Mouse (Mus musculus) liver (tissue): Measurements from ENCODE around the gene Slc26a11.

ENCODE experiments used
- DNase-seq: peaks from one replicate; pipeline ENCODE4 v3.0.0-alpha.2; 2020; ENCODE audit warnings: mixed read lengths

Gene Slc26a11

DNA sequence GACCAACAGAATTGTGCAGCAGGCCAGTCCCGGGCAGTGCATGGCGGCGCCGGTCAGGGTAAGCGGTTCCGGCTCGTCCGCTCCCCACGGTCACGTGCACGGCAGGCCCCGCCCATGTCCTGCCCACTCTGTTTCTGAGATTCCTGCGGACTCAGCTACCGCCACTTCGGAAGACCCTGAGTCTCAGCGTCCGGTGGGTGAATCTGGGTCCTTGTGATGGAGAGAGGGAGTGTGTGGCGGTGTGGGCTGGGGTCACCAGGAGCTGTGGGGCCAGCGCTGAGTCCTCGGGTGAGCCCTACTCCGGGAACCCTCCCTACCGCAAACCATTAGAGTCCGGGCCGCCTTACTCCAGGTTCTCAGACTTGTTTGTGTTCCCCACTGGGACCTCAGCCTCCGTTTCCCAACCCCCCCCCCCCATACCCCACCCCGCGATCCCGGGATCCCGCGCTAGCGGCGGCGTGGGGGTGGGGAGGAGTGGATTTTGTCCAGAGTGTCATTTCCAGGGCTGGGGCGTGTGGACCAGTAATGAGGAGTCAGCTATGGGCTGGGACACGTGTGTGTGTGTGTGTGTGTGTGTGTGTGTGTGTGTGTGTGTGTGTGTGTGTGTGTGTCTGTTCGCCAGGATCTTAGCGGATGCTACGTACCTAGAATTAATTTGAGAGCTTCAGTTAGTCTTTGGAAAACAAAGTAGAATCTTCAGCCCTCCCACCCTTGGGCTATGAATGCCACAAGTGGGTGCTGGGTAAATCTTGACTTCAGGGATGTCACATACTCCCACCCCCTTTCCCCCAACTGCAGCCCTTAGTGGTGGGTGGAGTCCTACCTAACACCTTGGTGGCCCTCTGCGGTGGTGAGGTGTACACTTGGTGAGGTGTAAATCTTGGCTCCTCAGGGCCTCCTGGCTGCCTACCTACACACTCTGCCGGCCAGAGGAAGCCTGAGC is at the start of gene Slc26a11, which contains the start of gene Sgsh:
TSS of gene Slc26a11 (plus strand) at position 115 of the 943 bp plus-strand sequence.
TSS of gene Sgsh (minus strand) at position 94 of the 943 bp plus-strand sequence.
- DNase-seq: peak; percentile 86

DNA sequence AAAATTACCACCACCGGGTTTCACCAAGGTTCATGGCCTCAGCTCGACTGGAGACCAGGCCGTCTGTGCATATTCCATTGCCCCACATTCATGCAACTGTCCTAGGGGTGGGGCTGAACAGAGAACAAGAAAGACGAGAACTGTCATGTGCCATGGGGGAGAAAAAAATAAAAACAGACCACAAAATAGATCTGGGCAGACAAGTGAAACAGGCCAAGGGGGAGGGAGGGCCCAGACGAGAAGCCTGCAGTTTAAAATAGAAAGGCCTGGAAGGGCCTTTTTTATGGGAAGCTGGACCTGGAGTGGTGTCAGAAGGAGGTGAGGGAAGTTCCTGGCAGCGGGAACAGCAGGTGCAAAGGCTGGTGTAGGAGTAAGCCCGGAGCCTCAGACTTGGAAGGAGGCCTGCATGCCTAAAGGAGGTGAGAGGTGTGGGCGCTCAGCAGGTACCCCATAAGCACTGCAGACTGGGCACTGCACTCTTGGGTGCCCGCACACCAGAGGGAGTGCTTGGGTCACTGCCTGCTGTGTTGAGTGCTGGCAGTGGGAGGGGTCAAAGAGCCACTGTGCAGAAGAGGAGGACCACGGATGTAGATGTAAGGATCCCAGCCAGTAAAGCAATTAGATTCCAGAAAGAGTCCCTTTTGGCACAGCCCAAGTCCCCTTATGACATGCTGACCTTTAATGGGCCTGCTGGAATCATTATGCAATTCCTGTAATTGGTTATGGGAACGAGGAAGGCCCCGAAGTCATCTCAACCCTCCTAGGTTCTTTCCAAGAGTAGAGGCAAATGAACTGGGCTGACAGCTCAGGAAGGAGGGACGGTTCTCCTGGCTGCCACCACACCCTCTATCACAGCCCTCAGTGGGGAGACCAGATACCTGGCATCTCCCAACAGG is 48.3 kb upstream of the Slc26a11 start:
- DNase-seq: no peak

DNA sequence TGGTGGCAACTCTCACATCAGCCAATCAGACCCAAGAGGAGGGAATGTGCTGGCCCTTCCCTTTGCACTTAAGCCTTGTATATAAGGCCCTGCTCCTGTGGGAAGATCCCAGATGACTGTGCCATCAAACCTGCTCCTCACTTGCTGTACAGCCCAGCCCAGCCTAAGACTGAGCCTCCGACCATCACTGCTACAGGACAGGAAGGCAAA is 47.8 kb upstream of the Slc26a11 start, which contains the start of gene Card14:
TSS of gene Card14 (plus strand) at position 111 of the 210 bp plus-strand sequence.
- DNase-seq: no peak

DNA sequence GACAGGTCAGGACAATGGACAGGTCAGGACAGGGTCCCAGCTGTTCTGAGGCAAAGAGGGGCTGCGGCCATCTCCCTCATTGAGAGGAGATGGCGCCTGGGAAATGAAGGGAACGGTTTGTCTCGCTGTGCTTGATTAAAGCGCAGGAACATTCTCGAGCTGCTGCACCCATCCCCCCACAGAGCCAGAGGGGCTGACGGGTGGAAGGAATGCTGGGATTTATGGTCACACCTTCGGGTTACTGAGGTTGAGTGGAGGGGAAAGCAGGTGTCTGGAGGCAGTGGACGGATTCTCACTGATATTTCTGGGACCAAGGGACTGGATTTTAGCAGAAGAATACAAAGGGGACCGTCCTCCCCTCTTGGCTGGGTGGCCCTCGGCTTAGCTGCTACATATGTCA is 47.4 kb upstream of the Slc26a11 start:
- DNase-seq: no peak

DNA sequence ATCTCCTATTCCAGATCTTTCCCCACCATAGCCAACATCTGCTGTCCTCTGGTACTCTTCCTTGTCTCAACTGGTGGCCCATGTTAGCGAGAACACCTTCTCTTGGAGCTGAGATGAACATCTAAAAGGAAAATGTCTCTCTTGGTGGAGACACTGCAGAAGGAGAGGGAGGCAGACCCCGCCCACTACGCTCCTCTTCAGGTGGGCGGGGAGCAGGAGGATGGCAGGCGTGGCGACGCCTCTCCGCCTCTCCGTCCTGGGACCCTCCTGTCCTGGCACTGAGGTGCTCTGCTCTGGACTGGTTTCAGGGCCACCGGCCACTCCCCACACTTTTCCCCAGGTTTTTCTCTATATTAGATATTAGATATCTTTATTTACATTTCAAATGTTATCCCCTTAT is 44.7 kb upstream of the Slc26a11 start:
- DNase-seq: no peak

DNA sequence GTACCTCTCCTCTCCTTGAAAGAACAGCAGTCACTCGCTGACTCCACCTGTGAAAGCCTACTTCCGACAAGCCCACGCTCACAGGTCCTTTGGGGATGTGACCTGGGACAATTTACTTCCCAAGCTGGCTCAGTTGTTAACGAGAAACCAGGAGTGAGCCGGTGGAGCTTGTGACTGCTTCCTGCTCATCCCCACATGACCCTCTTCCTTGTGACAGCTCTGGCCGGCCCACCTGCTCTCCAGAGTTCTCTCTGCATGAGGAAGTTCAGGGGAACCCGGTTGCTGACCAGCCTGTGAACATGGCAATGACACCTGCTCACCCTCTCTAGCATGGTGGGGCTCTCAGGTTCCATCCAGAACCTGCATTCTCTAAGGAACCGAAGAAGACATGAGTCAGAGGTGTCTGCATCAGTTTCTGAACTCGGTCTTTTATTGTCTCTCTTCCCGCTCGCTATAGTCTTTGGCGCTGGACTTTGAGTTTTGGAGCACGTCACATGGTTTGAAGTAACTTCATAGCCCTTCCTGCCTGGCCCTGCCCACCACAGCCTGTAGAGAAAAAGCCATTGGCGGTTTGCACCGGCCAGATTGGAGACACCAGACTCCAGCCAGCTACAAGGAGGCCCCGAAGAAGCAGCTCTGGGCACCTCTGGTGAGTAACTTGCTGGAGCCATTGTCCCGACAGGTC is 41.0 kb upstream of the Slc26a11 start:
- no peak for DNase-seq

DNA sequence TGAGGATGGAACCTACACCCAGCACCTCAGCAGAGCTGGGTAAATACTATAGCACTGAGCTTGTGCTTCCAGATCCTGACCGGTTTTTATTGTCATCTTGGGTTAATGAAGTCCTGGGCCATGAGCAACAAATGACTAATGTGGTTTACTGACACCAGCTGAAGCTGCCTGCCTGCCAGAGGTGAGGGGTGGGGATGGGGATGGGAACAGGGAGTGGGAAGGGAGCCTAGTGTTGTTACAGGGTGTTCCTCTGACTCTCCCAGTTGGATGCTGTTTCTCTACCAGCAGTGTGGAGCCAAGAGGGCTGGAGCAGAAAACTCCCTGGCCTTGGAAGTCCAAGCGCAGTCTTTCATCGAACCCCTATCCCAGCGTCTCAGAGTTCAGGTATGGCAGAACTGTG is 38.6 kb upstream of the Slc26a11 start:
- no peak for DNase-seq

DNA sequence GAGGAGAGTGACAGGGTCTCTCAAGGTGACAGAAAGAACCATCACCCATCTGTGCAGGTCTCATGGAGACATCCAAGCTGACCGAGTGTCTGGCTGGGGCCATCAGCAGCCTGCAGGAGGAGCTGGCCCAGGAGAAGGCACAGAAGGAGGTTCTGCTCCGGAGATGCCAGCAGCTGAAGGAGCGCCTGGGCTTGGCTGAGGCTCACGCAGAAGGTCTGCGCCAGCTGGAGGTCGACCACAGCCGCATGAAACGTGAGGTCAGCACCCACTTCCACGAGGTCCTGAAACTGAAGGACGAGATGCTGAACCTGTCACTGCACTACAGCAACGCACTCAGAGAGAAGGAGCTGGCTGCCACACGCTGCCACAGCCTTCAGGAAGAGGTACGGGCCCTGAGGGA is 32.8 kb upstream of the Slc26a11 start:
- no peak for DNase-seq

DNA sequence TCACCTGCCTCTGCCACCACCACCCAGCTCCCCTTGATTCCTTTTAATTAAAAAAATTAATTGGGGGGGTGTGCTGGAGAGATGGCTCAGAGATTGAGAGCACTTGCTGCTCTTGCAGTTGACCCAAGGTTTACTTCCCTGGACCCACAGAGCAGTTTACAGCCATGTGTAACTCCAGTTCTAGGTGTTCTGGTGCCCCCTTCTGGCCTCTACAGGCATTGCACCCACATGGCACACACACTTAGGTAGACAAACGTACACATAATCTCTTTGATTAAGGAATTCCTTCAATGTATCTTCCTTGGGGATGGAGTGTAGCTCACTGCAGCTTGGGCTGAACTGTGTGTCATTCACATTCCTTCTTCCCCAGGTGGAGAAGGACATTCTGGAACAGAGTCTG is 30.3 kb upstream of the Slc26a11 start:
- DNase-seq: peak; percentile 22

DNA sequence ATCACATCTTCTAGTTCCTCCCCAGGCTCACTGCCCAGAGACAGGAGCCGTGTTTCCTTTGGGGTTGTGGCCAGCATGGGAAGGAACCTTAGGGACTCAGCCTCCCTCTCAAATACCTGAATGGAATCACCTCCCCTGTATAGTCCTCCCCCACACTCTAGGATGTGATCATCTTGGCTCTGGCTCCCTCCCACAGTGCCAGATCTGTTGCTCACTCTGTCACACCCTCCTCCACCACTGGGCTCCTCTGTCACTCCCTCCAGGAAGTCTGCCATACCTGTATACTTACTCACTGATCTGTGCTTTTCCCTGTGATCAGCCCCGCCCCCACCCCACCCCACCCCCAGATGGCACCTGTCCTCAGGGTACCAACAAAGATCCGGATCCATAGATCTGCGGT is 24.8 kb upstream of the Slc26a11 start:
- DNase-seq: no peak

DNA sequence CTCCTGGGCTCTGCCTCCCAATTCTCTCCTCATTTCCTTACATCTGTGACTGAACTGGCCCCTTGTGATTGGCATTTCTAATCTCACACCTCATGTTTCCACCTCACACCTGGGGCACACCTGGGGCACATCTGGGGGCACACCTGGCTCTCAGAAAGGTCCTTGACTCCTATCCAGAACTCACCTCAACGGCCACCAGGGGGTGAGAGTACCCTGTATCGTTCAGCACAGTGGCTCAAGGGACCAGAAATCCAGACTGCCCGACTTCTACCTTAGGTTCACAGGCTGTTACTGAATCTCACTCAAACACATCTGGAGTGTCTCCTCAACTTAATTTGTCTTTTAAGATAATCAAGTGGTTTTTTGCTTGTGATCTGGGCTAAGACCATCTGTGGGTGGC is 23.4 kb upstream of the Slc26a11 start:
- no peak for DNase-seq

DNA sequence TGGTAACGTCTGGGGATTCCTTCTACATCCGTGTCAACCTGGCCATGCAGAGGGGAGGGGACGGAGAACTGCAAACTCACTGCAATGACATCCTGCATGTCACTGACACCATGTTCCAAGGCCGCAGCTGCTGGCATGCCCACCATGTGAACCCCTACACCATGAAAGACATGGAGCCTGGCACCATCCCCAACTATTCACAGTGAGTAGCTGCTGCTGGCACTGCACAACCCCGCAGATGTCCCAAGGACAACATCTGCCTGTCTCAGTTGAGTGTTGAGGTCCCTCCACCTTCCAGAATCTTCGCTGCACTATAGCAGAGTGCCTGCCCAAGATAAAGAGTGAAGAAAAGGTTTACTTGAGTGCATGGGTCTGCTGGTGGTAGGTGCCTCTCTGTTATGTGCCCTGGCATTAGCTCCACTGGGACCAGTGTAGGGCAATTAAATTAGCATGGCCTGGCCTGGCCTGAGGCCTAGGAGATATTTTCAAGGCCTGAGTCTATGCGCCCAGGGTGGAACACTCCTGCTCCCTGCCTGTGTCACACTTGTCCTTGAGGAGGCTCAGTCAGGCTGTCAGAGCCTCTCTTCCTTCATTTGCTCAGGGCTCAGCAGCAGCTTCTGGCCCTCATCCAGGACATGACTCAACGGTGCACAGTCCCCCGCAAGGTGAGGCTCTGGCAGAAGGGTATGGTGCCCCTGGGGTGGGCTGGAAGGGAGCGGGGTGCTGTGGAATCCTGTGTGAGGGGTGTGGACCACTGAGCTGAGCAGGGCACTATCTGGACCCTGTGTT is 16.9 kb upstream of the Slc26a11 start:
- no peak for DNase-seq

DNA sequence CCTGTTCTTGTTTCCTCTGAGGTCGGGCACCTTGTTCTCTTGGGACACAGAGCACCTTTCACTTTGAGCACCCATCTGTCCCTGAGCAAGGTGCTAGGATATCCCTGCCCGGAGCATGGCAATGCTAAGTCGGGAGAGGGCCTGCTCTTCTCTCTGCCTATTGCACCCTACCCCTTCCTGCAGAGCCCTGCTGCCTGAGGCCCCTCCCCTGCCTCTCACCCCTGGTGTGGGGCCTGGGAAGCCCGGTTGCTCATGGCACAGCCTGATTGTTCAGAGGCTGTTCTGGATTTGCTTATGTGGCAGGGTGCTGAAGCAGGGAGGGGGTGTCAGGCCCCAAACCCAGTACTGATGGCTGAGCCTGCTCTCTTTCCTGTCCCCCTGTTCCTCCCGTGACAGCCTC is 16.2 kb upstream of the Slc26a11 start:
- DNase-seq: no peak

DNA sequence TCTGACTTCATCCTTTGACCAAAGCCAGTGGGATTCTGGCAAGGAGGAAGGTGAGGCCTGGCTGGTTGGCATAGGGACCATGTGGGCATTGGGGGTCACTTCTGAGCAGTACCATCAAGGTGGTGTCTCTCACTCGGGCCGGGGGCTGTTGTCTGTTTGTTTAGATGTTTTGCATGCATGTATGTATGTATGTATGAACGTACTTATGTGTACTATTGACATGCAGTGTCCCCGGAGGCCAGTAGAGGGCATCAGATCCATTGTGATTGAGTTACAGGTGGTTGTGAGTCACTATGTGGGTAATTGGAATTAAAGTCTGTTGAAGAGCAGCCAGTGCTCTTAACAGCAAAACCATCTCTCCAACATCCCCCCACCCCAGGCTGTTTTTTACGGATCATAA is 15.7 kb upstream of the Slc26a11 start:
- peak; percentile 78 for DNase-seq

DNA sequence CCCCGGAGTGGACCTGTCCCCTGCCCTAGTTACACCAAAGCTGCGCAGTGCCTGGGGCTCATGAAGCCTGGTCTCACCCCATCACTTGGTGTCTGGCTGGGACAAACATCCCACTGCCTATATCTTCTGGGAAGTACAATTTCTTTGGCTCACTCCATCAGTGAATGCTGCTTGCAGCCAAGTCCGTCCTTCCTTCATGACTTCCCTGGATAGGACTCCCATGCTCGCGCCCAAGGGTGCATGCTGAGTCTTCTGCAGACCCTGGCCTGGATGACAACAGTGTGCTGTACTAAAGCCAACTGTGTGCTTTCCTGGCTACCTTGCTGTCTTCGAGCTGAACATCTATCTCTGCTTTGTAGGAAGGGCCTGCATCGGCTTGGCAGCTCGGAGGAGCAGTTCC is 11.2 kb upstream of the Slc26a11 start:
- DNase-seq: no peak

DNA sequence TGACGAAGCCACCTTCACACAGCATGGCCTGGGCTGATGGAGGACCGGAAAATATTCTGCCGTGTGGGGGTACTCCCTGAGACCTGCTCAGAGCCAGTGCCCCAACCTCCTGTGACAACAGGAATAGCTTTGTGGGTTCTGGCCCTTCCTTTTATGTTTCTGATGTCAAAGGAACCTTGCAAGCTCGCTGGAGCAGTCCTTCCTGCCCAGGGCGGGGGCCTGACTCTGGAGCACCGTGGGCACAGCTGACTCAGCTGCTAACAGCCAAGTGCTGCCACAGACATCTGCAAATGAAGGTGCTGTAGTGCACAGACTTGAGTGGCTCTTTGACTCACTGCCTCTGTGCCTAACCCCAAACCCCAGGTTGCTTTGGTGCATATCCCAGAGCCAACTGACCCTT is 10.5 kb upstream of the Slc26a11 start:
- no peak for DNase-seq

DNA sequence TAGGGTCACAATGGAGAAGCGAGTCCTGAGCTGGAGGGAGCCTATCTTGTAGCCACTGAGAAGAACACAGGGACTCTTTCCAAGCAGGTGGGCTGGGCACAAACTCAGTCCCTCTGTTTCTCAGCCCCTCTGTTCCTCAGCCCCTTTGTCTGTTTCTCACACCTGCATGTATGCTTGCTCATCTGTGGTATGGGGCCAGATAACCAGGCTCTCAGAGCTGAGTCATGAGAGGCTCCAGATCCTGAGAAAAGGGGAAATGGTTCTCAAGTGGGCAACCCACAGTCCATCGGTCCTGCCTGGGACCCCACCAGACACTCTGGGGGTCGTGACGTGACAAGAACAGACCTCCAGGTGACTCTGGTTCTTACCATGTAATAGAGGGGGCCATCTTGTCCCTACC is 8.2 kb upstream of the Slc26a11 start:
- no peak for DNase-seq

DNA sequence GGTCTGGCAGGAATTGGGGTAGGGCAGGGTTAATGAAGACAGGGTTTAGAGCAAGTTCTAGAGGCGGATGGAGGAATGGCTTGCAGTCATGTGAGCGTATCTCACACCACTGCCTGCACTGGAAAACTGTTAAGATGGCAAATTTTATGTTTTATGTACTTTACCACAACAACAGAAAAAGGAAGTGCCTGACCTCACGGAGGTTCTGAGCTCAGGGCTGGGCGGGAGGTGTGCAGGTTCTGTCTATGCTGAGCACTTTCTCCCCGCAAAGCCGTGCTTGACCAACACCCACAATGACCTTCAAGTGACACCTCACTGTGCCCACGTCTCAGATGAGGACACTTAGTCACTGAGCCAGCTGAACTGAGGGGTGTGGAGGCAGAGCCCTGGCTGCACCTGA is 3.2 kb upstream of the Slc26a11 start:
- no peak for DNase-seq

DNA sequence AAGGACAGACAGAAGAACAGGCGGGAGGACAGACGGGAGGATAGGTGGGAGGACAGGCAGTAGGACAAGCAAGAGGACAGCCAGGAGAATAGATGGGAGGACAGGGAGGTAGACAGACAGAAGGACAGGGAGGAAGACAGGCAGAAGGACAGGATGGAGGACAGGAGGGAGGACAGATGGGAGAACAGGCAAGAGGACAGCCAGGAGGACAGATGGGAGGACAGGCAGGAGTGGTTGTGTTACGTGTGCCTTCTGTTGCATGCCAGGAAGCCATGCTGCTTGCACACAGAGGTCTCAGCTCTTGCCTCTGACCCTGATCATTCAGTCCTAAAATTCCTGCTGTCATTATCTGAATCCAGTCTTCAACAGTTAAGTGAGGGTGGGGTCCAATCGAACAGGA is 1.4 kb upstream of the Slc26a11 start:
- DNase-seq: no peak

DNA sequence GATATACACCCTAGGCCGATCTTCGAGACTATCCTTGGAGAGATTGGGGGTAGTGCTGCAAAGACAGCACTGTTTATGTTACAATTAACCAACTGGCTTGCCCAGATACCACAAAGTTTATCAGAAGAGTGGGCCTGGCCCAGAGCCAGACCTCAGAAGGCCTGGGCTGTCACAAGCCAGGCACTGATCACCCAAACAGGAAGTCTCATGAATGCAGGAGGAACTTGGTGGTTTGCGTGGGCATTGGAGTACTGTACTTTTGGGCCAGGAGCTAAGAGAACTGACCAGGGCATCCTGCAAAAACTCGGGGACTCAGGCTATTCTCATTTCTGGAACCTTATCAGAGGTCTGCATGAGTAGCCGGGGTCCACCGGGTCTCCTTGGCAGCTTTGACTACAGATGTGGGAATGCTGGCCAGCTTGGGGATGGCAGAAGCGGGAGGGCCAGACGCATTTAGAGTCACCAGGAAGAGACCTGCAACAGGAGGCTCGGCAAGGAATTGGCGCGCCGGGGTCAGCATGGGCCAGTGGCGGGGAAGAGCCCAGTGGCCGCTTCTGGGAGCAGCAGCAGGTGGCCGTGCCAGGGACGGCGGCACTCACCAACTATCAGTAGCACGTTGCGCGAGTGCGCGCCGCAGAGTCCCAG is 437 bp upstream of the Slc26a11 start:
- DNase-seq: peak; percentile 72

DNA sequence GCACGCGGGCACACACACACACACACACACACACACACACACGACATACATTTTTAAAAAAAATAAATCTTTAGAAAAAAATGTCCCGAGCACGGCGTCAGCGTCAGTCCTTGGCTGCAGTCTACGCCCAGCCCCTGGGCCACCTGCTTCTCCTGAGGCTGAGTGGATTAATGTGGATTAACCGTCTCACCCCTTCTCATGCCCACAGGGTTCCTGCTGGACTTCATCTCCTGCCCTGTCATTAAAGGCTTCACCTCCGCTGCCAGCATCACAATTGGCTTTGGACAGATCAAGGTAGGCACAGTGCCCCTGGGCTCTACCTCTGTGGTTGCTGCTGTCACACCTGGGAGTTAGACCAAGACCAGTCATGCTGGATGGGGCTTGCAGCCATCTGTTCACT is 3.7 kb downstream of the Slc26a11 start:
- no peak for DNase-seq
